Mouse (Mus musculus) G1E (cell line): Measurements from ENCODE around the gene E130311K13Rik. TPM values are rescaled to one million over a fixed set of nuclear protein-coding genes. Genes with fewer than 3 reads are reported as not detected.

Experiments used
- ATAC-seq: 2 replicates; pipeline ENCODE4 v1.8.0; 2016; ENCODE audit warnings: mild to moderate bottlenecking; ENCODE audit not compliant: insufficient number of reproducible peaks, poor library complexity, low FRiP score, severe bottlenecking; ENCODE audit errors: extremely low read depth
- DNase-seq: peaks from one replicate; pipeline ENCODE4 v3.0.0; 2012; ENCODE audit warnings: low spot score
- H3K27me3 ChIP-seq: 2 replicates; pipeline ENCODE4 v1.6.1; 2012; ENCODE audit warnings: mild to moderate bottlenecking, low read length, inconsistent platforms; ENCODE audit not compliant: insufficient read depth
- H3K36me3 ChIP-seq: replicated peaks from 2 replicates; pipeline ENCODE3; 2012; ENCODE audit warnings: mild to moderate bottlenecking, inconsistent platforms
- H3K4me1 ChIP-seq: 2 replicates; pipeline ENCODE4 v1.6.1; 2012; ENCODE audit warnings: low read depth, low read length, inconsistent platforms, mixed read lengths; ENCODE audit not compliant: insufficient read depth
- H3K4me3 ChIP-seq: 2 replicates; pipeline ENCODE4 v1.5.1; 2012; ENCODE audit warnings: low read depth, mild to moderate bottlenecking, inconsistent platforms, low read length, moderate library complexity, mixed read lengths
- H3K9me3 ChIP-seq: replicated peaks from 2 replicates; pipeline ENCODE4 v1.6.1; 2012; ENCODE audit warnings: inconsistent platforms
- CTCF ChIP-seq: IDR thresholded peaks from 2 replicates; pipeline ENCODE4 v1.5.1; 2012; ENCODE audit warnings: low read depth, low read length, inconsistent platforms, mixed read lengths
- GATA1 ChIP-seq: IDR thresholded peaks from 2 replicates; pipeline ENCODE4 v1.6.1; 2012; ENCODE audit warnings: borderline replicate concordance, low read length, inconsistent platforms, mixed read lengths
- GATA2 ChIP-seq: IDR thresholded peaks from 2 replicates; pipeline ENCODE4 v1.6.1; 2012; ENCODE audit warnings: low read depth, low read length, inconsistent platforms, borderline replicate concordance
- POLR2AphosphoS5 ChIP-seq: IDR thresholded peaks from 2 replicates; pipeline ENCODE4 v1.6.1; 2012; ENCODE audit warnings: low read depth, low read length, inconsistent platforms; ENCODE audit not compliant: insufficient replicate concordance
- TAL1 ChIP-seq: conservative IDR thresholded peaks from 2 replicates; pipeline ENCODE4 v1.6.1; 2012; ENCODE audit warnings: low read depth, low read length, inconsistent platforms, mixed read lengths
- polyA plus RNA-seq: library from polyadenylated mRNA; stranded (reverse); fragments of >175 nt; gene quantifications from 2 replicates; pipeline ENCODE4 v1.2.3, GENCODE M21; 2012
- total RNA-seq, 2 experiments: library from RNA; stranded (forward) in 1 of 2; stranded (reverse) in 1 of 2; fragments of 200-1000 nt in 1 of 2; fragments of >200 nt in 1 of 2; fragmentation: Nextera tagmentation in 1 of 2; gene quantifications; 2 replicates each; pipeline ENCODE4 v1.2.3; 2014 to 2017

The E130311K13Rik gene
- total and polyA plus RNA-seq, 3 experiments, result 4.6 to 20.4 (median 9.2) TPM

GRCm38 (mm10) chr3:63871249-63871648 lies 58.0 kb downstream of the E130311K13Rik start:
- ATAC-seq, result no peak
- no peak for TF ChIP-seq GATA2
- no peak for TF ChIP-seq POLR2AphosphoS5
- TF ChIP-seq CTCF, result no peak
- no peak for TF ChIP-seq TAL1
- no peak for TF ChIP-seq GATA1

GRCm38 (mm10) chr3:63868285-63868684 lies 61.0 kb downstream of the E130311K13Rik start:
- no peak for DNase-seq
- TF ChIP-seq GATA1, result no peak
- no peak for TF ChIP-seq TAL1
- TF ChIP-seq GATA2, result no peak
- no peak for TF ChIP-seq CTCF
- TF ChIP-seq POLR2AphosphoS5, result no peak
- ATAC-seq, result no peak
- Histone ChIP-seq H3K9me3 (no peaks in the 10 kb centered on the region), H3K36me3 (no peaks in the 10 kb centered on the region), H3K27me3 (no peaks in the 10 kb centered on the region), H3K4me3 (no peak overlapping the region), H3K4me1 (no peaks in the 10 kb centered on the region; the same call in 1 of the 2 replicates)

More at GRCm38 (mm10) chr3:63871249-63871648, 58.0 kb downstream of the E130311K13Rik start:
- H3K4me3 ChIP-seq, result no peak overlapping the region
- no peaks in the 10 kb centered on the region; the same call in 1 of the 2 replicates for H3K4me1 ChIP-seq
- H3K36me3 ChIP-seq, result no peaks in the 10 kb centered on the region
- H3K27me3 ChIP-seq, result no peaks in the 10 kb centered on the region
- no peaks in the 10 kb centered on the region for H3K9me3 ChIP-seq
- no peak for DNase-seq

GRCm38 (mm10) chr3:63865069-63865468 lies 64.2 kb downstream of the E130311K13Rik start:
- Histone ChIP-seq H3K36me3 (no peaks in the 10 kb centered on the region), H3K27me3 (no peaks in the 10 kb centered on the region), H3K4me3 (no peak overlapping the region), H3K9me3 (no peaks in the 10 kb centered on the region), H3K4me1 (no peaks in the 10 kb centered on the region)
- no peak for ATAC-seq
- no peak for DNase-seq
- TF ChIP-seq GATA2 (no peak), TAL1 (no peak), GATA1 (no peak), POLR2AphosphoS5 (no peak), CTCF (no peak)

Other genes with a start within 250 kb of the E130311K13Rik start
- not detected in 2 replicates for gene Plch1, start 30.0 kb downstream of the E130311K13Rik start, total RNA-seq (2014; fragmentation: Nextera tagmentation)
- gene Plch1, start 30.0 kb downstream of the E130311K13Rik start, total RNA-seq (2017), result 0.35 and 0.38 TPM in 2 replicates
- not detected in 2 replicates for gene Plch1, start 30.0 kb downstream of the E130311K13Rik start, polyA plus RNA-seq
- gene Slc33a1, start 35.3 kb upstream of the E130311K13Rik start, total RNA-seq (2014; fragmentation: Nextera tagmentation), result 24.5 and 27.5 TPM in 2 replicates
- 24.1 and 26.5 TPM in 2 replicates for gene Slc33a1, start 35.3 kb upstream of the E130311K13Rik start, total RNA-seq (2017)
- gene Slc33a1, start 35.3 kb upstream of the E130311K13Rik start, polyA plus RNA-seq, result 15.3 and 16.4 TPM in 2 replicates
- gene Gmps, start 46.6 kb upstream of the E130311K13Rik start, total RNA-seq (2014; fragmentation: Nextera tagmentation), result 67.0 and 83.8 TPM in 2 replicates
- 59.8 and 66.6 TPM in 2 replicates for gene Gmps, start 46.6 kb upstream of the E130311K13Rik start, total RNA-seq (2017)
- 3.6 and 4.4 TPM in 2 replicates for gene Gmps, start 46.6 kb upstream of the E130311K13Rik start, polyA plus RNA-seq
- 0.30 TPM in 1 of 2 replicates, not detected in the other for gene Vmn2r1, start 152.1 kb upstream of the E130311K13Rik start, total RNA-seq (2014; fragmentation: Nextera tagmentation)
- gene Vmn2r1, start 152.1 kb upstream of the E130311K13Rik start, total RNA-seq (2017), result 0.12 and 0.16 TPM in 2 replicates
- not detected in 2 replicates for gene Vmn2r1, start 152.1 kb upstream of the E130311K13Rik start, polyA plus RNA-seq
- gene Vmn2r2, start 212.5 kb upstream of the E130311K13Rik start, total RNA-seq (2014; fragmentation: Nextera tagmentation), result not detected in 2 replicates
- gene Vmn2r2, start 212.5 kb upstream of the E130311K13Rik start, total RNA-seq (2017), result under 0.01 and 0.06 TPM in 2 replicates
- not detected in 2 replicates for gene Vmn2r2, start 212.5 kb upstream of the E130311K13Rik start, polyA plus RNA-seq